Mouse (Mus musculus): ENCODE measurements around the gene Mdc1. TPM values are rescaled to one million over a fixed set of nuclear protein-coding genes. Genes with fewer than 3 reads are reported as not detected.

Mdc1 gene
- polyA plus RNA-seq, 1 experiment from 2014 or later: 8.5 TPM

- Histone ChIP-seq H3K9me3 (replicated peaks) (no peaks in the 10 kb centered on the region), H3K4me2 (no peak overlapping the region), H3K4me3 (replicated peaks) (no peak overlapping the region), H3K9ac (no peak overlapping the region), H3K4me1 (replicated peaks) (peaks cover 24% of the 10 kb centered on the region), H3K36me3 (replicated peaks) (peaks cover 33% of the 10 kb centered on the region), H3K27me3 (peaks cover 12% of the 10 kb centered on the region), H3K27ac (replicated peaks) (no peak overlapping the region)
- ATAC-seq (ENCODE audit: insufficient read depth): no peak
- 69% methylated on average over 1 of the region's 1 CpGs for WGBS (ENCODE audit: insufficient replicate concordance)
Measured at GRCm38 (mm10) chr17:35859371-35859770, 18.1 kb downstream of the Mdc1 start.

- Histone ChIP-seq H3K4me2 (no peak overlapping the region), H3K9me3 (replicated peaks) (no peaks in the 10 kb centered on the region), H3K27me3 (peaks cover 16% of the 10 kb centered on the region), H3K27ac (replicated peaks) (no peak overlapping the region), H3K4me1 (replicated peaks) (peaks cover 29% of the 10 kb centered on the region), H3K36me3 (replicated peaks) (peaks cover 31% of the 10 kb centered on the region), H3K9ac (no peak overlapping the region), H3K4me3 (replicated peaks) (no peak overlapping the region)
- ATAC-seq (ENCODE audit: insufficient read depth): no peak
- 64% methylated on average over 2 of the region's 2 CpGs for WGBS (ENCODE audit: insufficient replicate concordance)
Measured at GRCm38 (mm10) chr17:35859835-35860234, 18.5 kb downstream of the Mdc1 start.

- 5% methylated on average over 12 of the region's 12 CpGs for WGBS (ENCODE audit: insufficient replicate concordance)
- H3K27ac ChIP-seq (replicated peaks): peak overlapping the region; percentile 85; the same call in 1 of the 2 replicates
Measured at GRCm38 (mm10) chr17:35860831-35861197, 19.5 kb downstream of the Mdc1 start.

GRCm38 (mm10) chr17:35861198-35861857, 20.0 kb downstream of the Mdc1 start, which contains the start of gene Nrm:
Nrm (plus strand) TSS chr17:35861318.
- Histone ChIP-seq H3K9ac (peak within 1 kb of the TSS; percentile 82), H3K4me1 (replicated peaks) (peaks cover 44% of the 10 kb centered on the region), H3K4me2 (peak within 1 kb of the TSS; percentile 82), H3K27ac (replicated peaks) (peak within 1 kb of the TSS; percentile 85), H3K4me3 (replicated peaks) (peak within 1 kb of the TSS; percentile 90), H3K9me3 (replicated peaks) (no peaks in the 10 kb centered on the region), H3K27me3 (peaks cover 31% of the 10 kb centered on the region), H3K36me3 (replicated peaks) (peaks cover 28% of the 10 kb centered on the region)
- under 1% methylated on average over 47 of the region's 47 CpGs for WGBS (ENCODE audit: insufficient replicate concordance)
- peak; percentile 95 for ATAC-seq (ENCODE audit: insufficient read depth)

More at GRCm38 (mm10) chr17:35860831-35861197, 19.5 kb downstream of the Mdc1 start:
- Histone ChIP-seq H3K4me2 (peak overlapping the region; percentile 82), H3K36me3 (replicated peaks) (peaks cover 28% of the 10 kb centered on the region), H3K4me3 (replicated peaks) (peak overlapping the region; percentile 90), H3K27me3 (peaks cover 26% of the 10 kb centered on the region), H3K9me3 (replicated peaks) (no peaks in the 10 kb centered on the region), H3K9ac (peak overlapping the region; percentile 82), H3K4me1 (replicated peaks) (peaks cover 39% of the 10 kb centered on the region)
- ATAC-seq (ENCODE audit: insufficient read depth): peak; percentile 35; the same call in 1 of the 2 replicates

- H3K4me1 ChIP-seq (replicated peaks): peaks cover 71% of the 10 kb centered on the region
- 0 out of 2 replicates have a peak overlapping the region, but pooled peaks have one; percentile 44 for H3K9ac ChIP-seq
- H3K4me3 ChIP-seq (replicated peaks): peak overlapping the region; percentile 58
- peak overlapping the region; percentile 78 for H3K4me2 ChIP-seq
- H3K36me3 ChIP-seq (replicated peaks): 0 out of 2 replicates have a peak, but pooled peaks cover 4% of the 10 kb centered on the region
- H3K9me3 ChIP-seq (replicated peaks): no peaks in the 10 kb centered on the region
- peak overlapping the region; percentile 75; the same call in 1 of the 2 replicates for H3K27ac ChIP-seq (replicated peaks)
- H3K27me3 ChIP-seq: peaks cover 67% of the 10 kb centered on the region
- no peak for ATAC-seq (ENCODE audit: insufficient read depth)
- WGBS (ENCODE audit: insufficient replicate concordance): 33% methylated on average over 10 of the region's 10 CpGs
Measured at GRCm38 (mm10) chr17:35864832-35865353, 23.6 kb downstream of the Mdc1 start.

- peaks cover 67% of the 10 kb centered on the region for H3K4me1 ChIP-seq (replicated peaks)
- H3K27me3 ChIP-seq: peaks cover 75% of the 10 kb centered on the region
- H3K27ac ChIP-seq (replicated peaks): peak within 1 kb of the TSS; percentile 75
- no peak for ATAC-seq (ENCODE audit: insufficient read depth)
- H3K4me3 ChIP-seq (replicated peaks): peak within 1 kb of the TSS; percentile 58
- H3K9me3 ChIP-seq (replicated peaks): no peaks in the 10 kb centered on the region
- H3K36me3 ChIP-seq (replicated peaks): 0 out of 2 replicates have a peak, but pooled peaks cover 4% of the 10 kb centered on the region
- under 1% methylated on average over 48 of the region's 48 CpGs for WGBS (ENCODE audit: insufficient replicate concordance)
- H3K4me2 ChIP-seq: peak within 1 kb of the TSS; percentile 78
- peak within 1 kb of the TSS; percentile 44 for H3K9ac ChIP-seq
Measured at GRCm38 (mm10) chr17:35865481-35866280, 24.4 kb downstream of the Mdc1 start, which contains the start of gene Ppp1r18. Ppp1r18 (plus strand) TSS chr17:35865593.

GRCm38 (mm10) chr17:35866281-35866831, 25.0 kb downstream of the Mdc1 start:
- under 1% methylated on average over 37 of the region's 38 CpGs for WGBS (ENCODE audit: insufficient replicate concordance)
- H3K9me3 ChIP-seq (replicated peaks): no peaks in the 10 kb centered on the region
- peaks cover 81% of the 10 kb centered on the region for H3K27me3 ChIP-seq
- peaks cover 7% of the 10 kb centered on the region; the same call in 1 of the 2 replicates for H3K36me3 ChIP-seq (replicated peaks)
- H3K4me1 ChIP-seq (replicated peaks): peaks cover 64% of the 10 kb centered on the region
- H3K4me3 ChIP-seq (replicated peaks): peak overlapping the region; percentile 58
- peak overlapping the region; percentile 78 for H3K4me2 ChIP-seq
- ATAC-seq (ENCODE audit: insufficient read depth): peak; percentile 13; the same call in 1 of the 2 replicates
- H3K9ac ChIP-seq: peak overlapping the region; percentile 44
- H3K27ac ChIP-seq (replicated peaks): peak overlapping the region; percentile 75

- no peak for ATAC-seq (ENCODE audit: insufficient read depth)
- Histone ChIP-seq H3K27ac (replicated peaks) (peak overlapping the region; percentile 82), H3K4me3 (replicated peaks) (peak overlapping the region; percentile 58), H3K36me3 (replicated peaks) (peaks cover 8% of the 10 kb centered on the region; the same call in 1 of the 2 replicates), H3K4me2 (peak overlapping the region; percentile 78), H3K4me1 (replicated peaks) (peaks cover 61% of the 10 kb centered on the region), H3K9me3 (replicated peaks) (no peaks in the 10 kb centered on the region), H3K9ac (peak overlapping the region; percentile 44), H3K27me3 (peaks cover 83% of the 10 kb centered on the region)
- WGBS (ENCODE audit: insufficient replicate concordance): 4% methylated on average over 26 of the region's 26 CpGs
Measured at GRCm38 (mm10) chr17:35866911-35867890, 25.9 kb downstream of the Mdc1 start.

GRCm38 (mm10) chr17:35868165-35868820, 27.0 kb downstream of the Mdc1 start:
- H3K4me2 ChIP-seq: peak overlapping the region; percentile 78
- H3K4me3 ChIP-seq (replicated peaks): peak overlapping the region; percentile 58
- H3K27ac ChIP-seq (replicated peaks): peak overlapping the region; percentile 82
- peaks cover 86% of the 10 kb centered on the region for H3K27me3 ChIP-seq
- no peak for ATAC-seq (ENCODE audit: insufficient read depth)
- H3K36me3 ChIP-seq (replicated peaks): peaks cover 8% of the 10 kb centered on the region; the same call in 1 of the 2 replicates
- WGBS (ENCODE audit: insufficient replicate concordance): 11% methylated on average over 17 of the region's 17 CpGs
- peak overlapping the region; percentile 44 for H3K9ac ChIP-seq
- H3K9me3 ChIP-seq (replicated peaks): no peaks in the 10 kb centered on the region
- peaks cover 71% of the 10 kb centered on the region for H3K4me1 ChIP-seq (replicated peaks)
